Mouse (Mus musculus) liver, embryonic 14.5 days (tissue): ENCODE measurements at regions not wholly inside any gene's neighbourhood (a gene's known extent, or its start where the extent isn't known, plus 50 kb on each side); places are given as distances from the start of the nearest gene placed in this dataset.
A peak's percentile ranks its signal among the peaks of the same experiment; 100 is the strongest.

ENCODE experiments used
- ATAC-seq: fragments of 200-750 bp; cut with Nextera tagmentation; 2 replicates; pipeline ENCODE4 v1.8.0; 2017; ENCODE audit warnings: moderate number of reproducible peaks, mild to moderate bottlenecking, moderate library complexity; ENCODE audit not compliant: insufficient read depth
- DNase-seq, 3 experiments: peaks; one replicate each; pipeline ENCODE4 v3.0.0-alpha.2; 2012 to 2013; ENCODE audit warnings: low read depth in 3 of 3, low spot score in 3 of 3
- H3K27ac ChIP-seq: fragments of 300-500 bp; sonication (generic); 2 replicates; pipeline ENCODE4 v1.5.1; 2014; ENCODE audit warnings: moderate library complexity, mild to moderate bottlenecking, control low read depth, inconsistent platforms
- H3K27me3 ChIP-seq: fragments of 300-500 bp; sonication (generic); 2 replicates; pipeline ENCODE4 v1.6.1; 2014; ENCODE audit warnings: mild to moderate bottlenecking, low read length, moderate library complexity; ENCODE audit not compliant: control insufficient read depth, insufficient read depth
- H3K36me3 ChIP-seq: fragments of 300-500 bp; sonication (generic); replicated peaks from 2 replicates; pipeline ENCODE4 v1.6.1; 2014; ENCODE audit warnings: low read depth; ENCODE audit not compliant: control insufficient read depth, insufficient read depth
- H3K4me1 ChIP-seq, 2 experiments: fragments of 200-500 bp in 1 of 2; fragments of 300-500 bp in 1 of 2; sonication (generic) in 1 of 2; replicated peaks; 2 replicates each; pipeline ENCODE4 v1.6.1; 2012 to 2014; ENCODE audit warnings: antibody characterized with exemption in 1 of 2, inconsistent platforms in 1 of 2, low read length in 1 of 2; ENCODE audit not compliant: control insufficient read depth in 2 of 2, insufficient read depth in 2 of 2
- H3K4me2 ChIP-seq: fragments of 300-500 bp; sonication (generic); 2 replicates; pipeline ENCODE4 v1.6.1; 2014; ENCODE audit warnings: low read depth, mild to moderate bottlenecking, control low read depth, moderate library complexity
- H3K4me3 ChIP-seq, 2 experiments: fragments of 200-500 bp in 1 of 2; fragments of 300-500 bp in 1 of 2; sonication (generic) in 1 of 2; 2 replicates each; pipeline ENCODE4 v1.5.1; 2012 to 2014; ENCODE audit warnings: low read depth in 2 of 2, low read length in 2 of 2, mild to moderate bottlenecking in 2 of 2, control low read depth in 1 of 2, inconsistent platforms in 1 of 2, moderate library complexity in 1 of 2; ENCODE audit not compliant: insufficient read depth in 1 of 2
- H3K9ac ChIP-seq: fragments of 300-500 bp; sonication (generic); replicated peaks from 2 replicates; pipeline ENCODE4 v1.6.1; 2014; ENCODE audit warnings: mild to moderate bottlenecking, control low read depth, moderate library complexity
- H3K9me3 ChIP-seq: fragments of 300-500 bp; sonication (generic); 2 replicates; pipeline ENCODE4 v1.6.1; 2016; ENCODE audit warnings: low read length, mixed read lengths; ENCODE audit not compliant: control insufficient read depth
- CTCF ChIP-seq: IDR thresholded peaks from 2 replicates; pipeline ENCODE4 v1.5.1; 2016; ENCODE audit warnings: antibody characterized with exemption, low read depth, control low read depth
- EP300 ChIP-seq: IDR thresholded peaks from 2 replicates; pipeline ENCODE4 v1.6.1; 2016; ENCODE audit warnings: antibody characterized with exemption, low read depth
- WGBS: fragments of 180-500 bp; shearing (Covaris S2); extraction: QIAGEN DNeasy Blood & Tissue Kit; methylation state at CpG from one replicate; pipeline ENCODE4 v1.1.7; 2014; ENCODE audit not compliant: insufficient replicate concordance; 5-methylcytosine and 5-hydroxymethylcytosine counted together

DNA sequence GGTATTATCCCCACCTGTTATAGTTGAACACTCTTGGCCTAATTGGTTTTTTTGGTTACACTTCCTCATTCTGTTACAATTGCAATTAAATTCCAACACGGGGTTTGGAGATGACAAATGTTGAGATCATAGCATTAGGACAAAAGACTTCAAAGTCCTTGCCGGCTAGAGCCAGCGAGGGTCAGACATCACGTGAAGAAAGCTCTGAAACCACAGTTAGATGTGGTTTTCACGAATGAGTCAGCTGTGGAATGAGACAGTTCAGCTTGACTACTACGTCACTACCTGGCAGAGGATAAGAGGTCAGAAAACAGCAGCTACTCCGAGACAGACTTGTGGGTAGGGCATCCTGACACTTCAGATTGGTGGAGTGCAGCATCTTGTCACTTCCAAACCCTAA, 55.5 kb upstream of the Trio start:
- H3K4me2 ChIP-seq = no peak overlapping the region
- no peaks in the 10 kb centered on the region for H3K4me1 ChIP-seq
- no peaks in the 10 kb centered on the region for H3K36me3 ChIP-seq
- H3K4me3 ChIP-seq = no peak overlapping the region
- DNase-seq (peak in 1 of 3 experiments; percentile 16), ATAC-seq (no peak)
- H3K27ac ChIP-seq = no peak overlapping the region
- no peaks in the 10 kb centered on the region for H3K9me3 ChIP-seq
- H3K27me3 ChIP-seq = no peaks in the 10 kb centered on the region
- H3K9ac ChIP-seq = no peak overlapping the region
- 23% methylated on average over 7 of the region's 7 CpGs for WGBS
- no peak for TF ChIP-seq EP300
- no peak for TF ChIP-seq CTCF

DNA sequence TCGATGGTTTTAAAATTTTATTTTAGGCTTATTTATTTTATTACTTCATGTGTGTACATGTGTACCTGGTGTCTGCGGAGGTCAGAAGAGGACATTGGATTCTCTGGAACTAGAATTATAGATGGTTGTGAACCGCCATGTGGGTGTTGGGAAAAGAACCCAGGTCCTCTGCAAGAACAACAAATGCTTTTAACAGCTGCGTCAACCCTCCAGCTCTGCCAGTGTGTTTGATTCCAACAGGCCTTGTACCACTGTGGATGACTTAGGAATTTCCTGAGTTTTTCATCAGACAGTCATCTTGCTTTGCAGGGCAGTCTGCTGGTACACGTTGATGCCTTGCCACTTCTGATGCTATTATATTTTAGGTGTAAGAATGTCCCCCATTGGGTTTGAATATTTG, 56.8 kb upstream of the Trio start:
- no peak overlapping the region for H3K4me3 ChIP-seq
- no peak overlapping the region for H3K27ac ChIP-seq
- no peaks in the 10 kb centered on the region for H3K9me3 ChIP-seq
- H3K27me3 ChIP-seq = no peaks in the 10 kb centered on the region
- H3K4me2 ChIP-seq = no peak overlapping the region
- no peak for TF ChIP-seq CTCF
- no peak for TF ChIP-seq EP300
- ATAC-seq (no peak), DNase-seq (no peak)
- no peak overlapping the region for H3K9ac ChIP-seq
- no peaks in the 10 kb centered on the region for H3K4me1 ChIP-seq
- H3K36me3 ChIP-seq = no peaks in the 10 kb centered on the region
- WGBS = 68% methylated on average over 5 of the region's 5 CpGs

DNA sequence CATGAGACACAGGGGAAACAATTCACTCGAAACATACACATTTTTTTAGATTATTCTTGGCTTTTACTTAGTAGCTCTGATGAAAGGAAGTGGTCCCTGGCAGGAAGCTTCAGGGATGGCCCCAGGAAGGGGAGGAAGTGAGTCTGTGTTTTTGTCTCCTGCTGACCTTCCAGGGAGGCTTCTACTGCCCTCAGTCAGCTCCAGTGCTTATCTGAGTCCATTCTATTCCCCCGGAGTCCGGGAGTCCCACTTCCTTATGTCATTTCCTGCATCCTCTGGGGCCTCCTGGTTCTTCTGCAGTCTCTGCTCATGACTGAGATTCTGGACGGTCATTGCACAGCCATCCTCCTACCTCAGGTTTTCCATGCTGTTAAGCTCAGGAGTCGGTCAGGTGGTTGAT, 80.3 kb upstream of the Trio start:
- TF ChIP-seq CTCF = no peak
- TF ChIP-seq EP300 = no peak
- Histone ChIP-seq H3K27me3 (no peaks in the 10 kb centered on the region), H3K4me3 (no peak overlapping the region), H3K4me2 (no peak overlapping the region), H3K27ac (no peak overlapping the region), H3K9me3 (no peaks in the 10 kb centered on the region), H3K36me3 (no peaks in the 10 kb centered on the region), H3K9ac (no peak overlapping the region), H3K4me1 (no peaks in the 10 kb centered on the region; a peak in 1 of 4 replicates)
- WGBS = 19% methylated on average over 5 of the region's 5 CpGs
- no peak for DNase-seq
- ATAC-seq = peak; percentile 39; the same call in 1 of the 2 replicates

DNA sequence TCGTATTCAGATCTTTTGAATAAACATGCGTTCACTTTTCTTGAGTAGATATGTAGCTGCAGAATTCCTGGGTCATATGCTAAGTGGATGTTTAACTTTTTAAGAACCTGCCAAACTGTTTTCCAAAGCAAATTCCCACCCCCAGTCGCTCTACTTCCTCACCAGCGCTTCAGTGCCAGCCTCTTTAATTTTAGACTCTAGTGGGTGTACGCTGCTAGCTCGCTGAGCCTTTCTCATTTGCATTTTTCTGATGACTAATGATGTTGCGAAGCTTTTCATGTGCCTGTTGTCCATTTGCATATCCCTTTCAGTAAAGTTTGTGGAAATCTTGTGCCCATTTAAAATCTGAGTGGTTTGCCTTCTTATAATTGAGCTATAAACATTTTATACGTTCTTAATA, 84.3 kb upstream of the Trio start:
- no peaks in the 10 kb centered on the region for H3K36me3 ChIP-seq
- ATAC-seq (no peak), DNase-seq (no peak)
- no peaks in the 10 kb centered on the region for H3K27me3 ChIP-seq
- H3K9ac ChIP-seq = no peak overlapping the region
- no peak overlapping the region for H3K4me2 ChIP-seq
- WGBS = 62% methylated on average over 8 of the region's 8 CpGs
- H3K9me3 ChIP-seq = no peaks in the 10 kb centered on the region
- no peak for TF ChIP-seq EP300
- no peak for TF ChIP-seq CTCF
- H3K4me1 ChIP-seq = no peaks in the 10 kb centered on the region; a peak in 1 of 4 replicates
- H3K4me3 ChIP-seq = no peak overlapping the region
- no peak overlapping the region for H3K27ac ChIP-seq

DNA sequence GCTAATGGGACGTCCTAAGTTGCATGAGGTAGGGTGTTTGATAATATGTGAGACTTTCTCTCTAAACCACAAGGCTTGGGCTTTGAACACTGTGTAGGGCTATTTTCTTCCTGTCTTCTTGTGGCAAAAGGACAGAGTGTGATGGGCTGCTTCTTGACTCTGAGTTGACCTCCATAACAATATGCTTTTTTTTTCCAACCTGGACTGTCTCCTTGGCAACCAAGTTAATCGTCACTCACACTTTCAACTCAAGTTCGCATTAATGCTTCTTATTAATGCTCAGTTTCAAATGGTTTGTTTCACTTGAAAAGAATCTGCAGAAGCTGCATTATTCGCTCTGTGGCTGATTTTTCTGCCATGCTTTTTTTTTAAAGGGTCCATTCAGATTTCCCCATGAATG, 87.8 kb upstream of the Trio start:
- Histone ChIP-seq H3K4me3 (no peak overlapping the region), H3K9ac (no peak overlapping the region), H3K9me3 (no peaks in the 10 kb centered on the region), H3K4me2 (no peak overlapping the region), H3K27ac (no peak overlapping the region), H3K36me3 (no peaks in the 10 kb centered on the region), H3K4me1 (no peaks in the 10 kb centered on the region), H3K27me3 (no peaks in the 10 kb centered on the region)
- ATAC-seq (no peak), DNase-seq (no peak)
- WGBS = 53% methylated on average over 4 of the region's 4 CpGs
- TF ChIP-seq CTCF (no peak), EP300 (no peak)
